Mouse (Mus musculus) kidney, postnatal 0 days (tissue): ENCODE data around the gene Mplkip. TPM values are rescaled to one million over a fixed set of nuclear protein-coding genes. Genes with fewer than 3 reads are reported as not detected.

ENCODE experiments used
- ATAC-seq: fragments of 200-750 bp; cut with Nextera tagmentation; replicated peaks from 2 replicates; pipeline ENCODE4 v1.8.0; 2017; ENCODE audit warnings: low read depth, moderate number of reproducible peaks, moderate TSS enrichment, moderate library complexity; ENCODE audit not compliant: low FRiP score
- DNase-seq: peaks from one replicate; pipeline ENCODE4 v3.0.0-alpha.2; 2016; ENCODE audit warnings: low spot score
- H3K27ac ChIP-seq: fragments of 300-500 bp; sonication (generic); 2 replicates; pipeline ENCODE4 v1.5.1; 2014; ENCODE audit warnings: mild to moderate bottlenecking
- H3K27me3 ChIP-seq: fragments of 300-500 bp; sonication (generic); 2 replicates; pipeline ENCODE4 v1.6.1; 2014; ENCODE audit warnings: low read length, mixed read lengths; ENCODE audit not compliant: insufficient read depth
- H3K36me3 ChIP-seq: fragments of 300-500 bp; sonication (generic); 2 replicates; pipeline ENCODE4 v1.6.1; 2014; ENCODE audit warnings: low read length, mixed read lengths; ENCODE audit not compliant: insufficient read depth
- H3K4me1 ChIP-seq: fragments of 300-500 bp; sonication (generic); replicated peaks from 2 replicates; pipeline ENCODE4 v1.6.1; 2014; ENCODE audit warnings: antibody characterized with exemption, low read length, mixed read lengths; ENCODE audit not compliant: insufficient read depth
- H3K4me2 ChIP-seq: fragments of 300-500 bp; sonication (generic); 2 replicates; pipeline ENCODE4 v1.6.1; 2014; ENCODE audit warnings: mild to moderate bottlenecking, low read length, moderate library complexity, mixed read lengths
- H3K4me3 ChIP-seq: fragments of 300-500 bp; sonication (generic); replicated peaks from 2 replicates; pipeline ENCODE4 v1.5.1; 2014; ENCODE audit warnings: low read depth, low read length
- H3K9ac ChIP-seq: fragments of 300-500 bp; sonication (generic); 2 replicates; pipeline ENCODE4 v1.6.1; 2014; ENCODE audit warnings: low read depth, low read length
- H3K9me3 ChIP-seq: fragments of 300-500 bp; sonication (generic); replicated peaks from 2 replicates; pipeline ENCODE4 v1.6.1; 2016; ENCODE audit warnings: low read length, inconsistent platforms, mixed read lengths
- CTCF ChIP-seq: IDR thresholded peaks from 2 replicates; pipeline ENCODE4 v1.5.1; 2016; ENCODE audit warnings: antibody characterized with exemption, low read depth, mild to moderate bottlenecking, moderate library complexity
- WGBS: fragments of 180-500 bp; shearing (Covaris S2); extraction: QIAGEN DNeasy Blood & Tissue Kit; methylation state at CpG from one replicate; pipeline ENCODE4 v1.1.7; 2014; 5-methylcytosine and 5-hydroxymethylcytosine counted together
- microRNA counts: library from miRNA; unstranded; fragments of <30 nt; microRNA quantifications from one replicate; lab custom pipeline; 2015
- microRNA-seq: library from miRNA; unstranded; fragments of <30 nt; microRNA quantifications from one replicate; pipeline ENCODE4, GENCODE M21; 2016
- polyA plus RNA-seq: library from polyadenylated mRNA; unstranded; fragments of >200 nt; fragmentation: Nextera tagmentation; extraction: Ambion mirVana; gene quantifications from 2 replicates; pipeline ENCODE4 v1.2.1, GENCODE M21; 2015

Mplkip gene
- polyA plus RNA-seq, 1 experiment from 2014 or later, result 58.7 TPM

DNA sequence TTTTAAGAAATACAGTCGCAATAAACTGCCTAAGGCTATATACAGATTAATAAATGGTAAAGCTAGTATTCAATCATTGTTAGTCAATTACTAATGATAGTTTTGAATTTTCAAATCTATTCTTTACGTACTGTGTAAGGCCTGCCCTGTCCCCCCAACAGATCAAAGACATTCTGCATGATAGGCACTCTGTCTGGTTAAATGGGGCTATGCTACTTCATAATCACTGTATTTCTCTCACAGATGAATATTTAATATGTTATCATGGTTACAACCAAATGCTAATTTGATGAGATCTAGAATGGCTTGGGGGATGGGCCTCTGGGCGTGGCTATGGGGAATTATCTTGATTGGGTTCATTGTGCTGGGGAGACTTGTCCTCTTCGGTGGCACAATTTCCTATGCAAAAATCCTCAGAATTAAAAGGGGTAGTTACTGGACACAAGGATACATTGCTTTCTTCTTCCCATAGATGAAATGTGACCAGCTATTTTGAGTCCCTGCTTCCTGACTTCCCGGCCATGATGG, 13.9 kb downstream of the Mplkip start:
- DNase-seq (no peak), ATAC-seq (no peak)
- Histone ChIP-seq H3K4me2 (no peak overlapping the region), H3K27me3 (no peaks in the 10 kb centered on the region), H3K9ac (no peak overlapping the region), H3K9me3 (no peaks in the 10 kb centered on the region), H3K27ac (no peak overlapping the region), H3K4me3 (no peak overlapping the region), H3K4me1 (no peaks in the 10 kb centered on the region), H3K36me3 (no peaks in the 10 kb centered on the region)
- no peak for TF ChIP-seq CTCF
- 89% methylated on average over 5 of the region's 5 CpGs for WGBS

DNA sequence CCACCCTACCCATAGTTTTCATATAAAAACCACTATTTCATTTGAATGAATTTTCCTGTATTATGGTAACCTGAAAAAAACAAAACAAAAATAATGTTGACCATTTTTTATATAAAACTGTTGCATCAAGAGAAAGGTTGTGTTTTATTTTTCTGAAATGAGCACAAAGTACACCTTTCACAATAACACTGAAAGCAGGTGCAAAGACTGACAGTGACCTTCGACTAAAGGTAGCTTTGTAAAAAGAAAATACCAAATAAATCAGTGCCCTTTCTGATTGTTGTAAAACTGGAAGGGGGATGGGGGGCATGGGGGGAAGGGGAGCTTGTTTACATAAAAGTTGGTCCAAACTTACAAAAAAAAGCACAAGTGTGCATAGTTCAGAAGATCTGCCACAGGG, 22.4 kb downstream of the Mplkip start:
- H3K27ac ChIP-seq, result no peak overlapping the region
- H3K9me3 ChIP-seq, result no peaks in the 10 kb centered on the region
- peaks cover 23% of the 10 kb centered on the region for H3K36me3 ChIP-seq
- no peak overlapping the region for H3K9ac ChIP-seq
- H3K4me1 ChIP-seq, result no peaks in the 10 kb centered on the region
- ATAC-seq (no peak), DNase-seq (no peak)
- H3K4me3 ChIP-seq, result no peak overlapping the region
- no peak overlapping the region for H3K4me2 ChIP-seq
- no peak for TF ChIP-seq CTCF
- H3K27me3 ChIP-seq, result no peaks in the 10 kb centered on the region
- 85% methylated on average over 1 of the region's 1 CpGs for WGBS

DNA sequence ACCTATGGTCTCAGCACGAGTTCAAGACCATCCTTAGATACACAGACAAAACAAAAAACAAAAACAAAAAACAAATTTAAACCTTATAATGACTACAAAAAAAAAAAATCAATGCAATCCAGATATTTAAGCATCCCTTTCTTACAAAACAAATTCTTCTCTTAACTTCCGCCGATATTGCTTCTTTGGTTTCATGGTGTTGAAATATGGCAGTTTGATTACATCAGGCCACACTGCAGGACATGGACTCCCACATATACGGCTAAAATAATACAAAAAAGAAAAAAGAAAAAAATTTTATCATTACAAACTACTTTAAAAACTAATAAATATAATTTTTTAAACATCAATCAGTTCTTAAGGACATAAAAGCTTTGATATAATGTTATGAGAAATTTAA, 32.9 kb downstream of the Mplkip start:
- Histone ChIP-seq H3K4me2 (no peak overlapping the region), H3K27ac (no peak overlapping the region), H3K9ac (no peak overlapping the region), H3K4me3 (no peak overlapping the region), H3K27me3 (no peaks in the 10 kb centered on the region), H3K36me3 (peaks cover 12% of the 10 kb centered on the region; the same call in 1 of the 2 replicates), H3K9me3 (no peaks in the 10 kb centered on the region), H3K4me1 (no peaks in the 10 kb centered on the region)
- 89% methylated on average over 4 of the region's 4 CpGs for WGBS
- DNase-seq, result no peak
- no peak for TF ChIP-seq CTCF
- no peak for ATAC-seq

GRCm38 (mm10) chr13:17728798-17729197, 33.8 kb downstream of the Mplkip start:
- H3K4me1 ChIP-seq, result no peaks in the 10 kb centered on the region
- no peak for TF ChIP-seq CTCF
- no peak overlapping the region for H3K27ac ChIP-seq
- no peaks in the 10 kb centered on the region for H3K27me3 ChIP-seq
- H3K4me2 ChIP-seq, result no peak overlapping the region
- peaks cover 12% of the 10 kb centered on the region; the same call in 1 of the 2 replicates for H3K36me3 ChIP-seq
- no peaks in the 10 kb centered on the region for H3K9me3 ChIP-seq
- H3K9ac ChIP-seq, result no peak overlapping the region
- H3K4me3 ChIP-seq, result no peak overlapping the region
- 96% methylated on average over 3 of the region's 3 CpGs for WGBS
- DNase-seq, result no peak
- ATAC-seq, result no peak

MicroRNAs within 50 kb of the gene (microRNA counts, 519-probe panel; counts per million panel counts)
- 330 counts per million, percentile 68 among the panel's probes with 10 or more counts for microRNA mmu-miR-466i (lab: Ali Mortazavi, UCI)

Small RNA genes lying within 50 kb of the gene (microRNA-seq; reads per million reads assigned to microRNA genes)
- gene Mir466i, result not detected

Other genes starting within 250 kb of the Mplkip start
- 33.1 and 35.4 TPM in 2 replicates for gene Sugct, start 361 bp downstream of the Mplkip start, polyA plus RNA-seq
- gene Cdk13, start 109.9 kb downstream of the Mplkip start, polyA plus RNA-seq, result 14.0 and 16.2 TPM in 2 replicates
- 98.6 and 102 TPM in 2 replicates for gene Rala, start 249.0 kb downstream of the Mplkip start, polyA plus RNA-seq